Mouse (Mus musculus) myocyte (in vitro differentiated cells): ENCODE results near the gene Sipa1. TPM values are rescaled to one million over a fixed set of nuclear protein-coding genes. Genes with fewer than 3 reads are reported as not detected.

Experiments
- H3K27me3 ChIP-seq: one replicate; pipeline ENCODE4 v1.6.1; 2011; ENCODE audit not compliant: control insufficient read depth, insufficient read depth, insufficient read length
- H3K36me3 ChIP-seq: one replicate; pipeline ENCODE4 v1.6.1; 2011; ENCODE audit not compliant: control insufficient read depth, insufficient read depth
- H3K4me2 ChIP-seq: one replicate; pipeline ENCODE4 v1.6.1; 2011; ENCODE audit warnings: low read depth, control low read depth
- H3K4me3 ChIP-seq: one replicate; pipeline ENCODE4 v1.5.1; 2011; ENCODE audit warnings: mild to moderate bottlenecking, control low read depth, moderate library complexity
- H3K79me2 ChIP-seq: one replicate; pipeline ENCODE4 v1.6.1; 2011; ENCODE audit not compliant: control insufficient read depth, insufficient read depth
- H3ac ChIP-seq: one replicate; pipeline ENCODE4 v1.6.1; 2011; ENCODE audit not compliant: control insufficient read depth, insufficient read length
- CEBPB ChIP-seq: IDR thresholded peaks from 2 replicates; pipeline ENCODE4 v1.6.1; 2011; ENCODE audit warnings: mild to moderate bottlenecking, moderate library complexity; ENCODE audit not compliant: poor library complexity, insufficient read depth, severe bottlenecking
- E2F4 ChIP-seq: IDR thresholded peaks from one replicate; pipeline ENCODE4 v1.6.1; 2011; ENCODE audit warnings: mild to moderate bottlenecking, control low read depth, moderate library complexity; ENCODE audit not compliant: insufficient read depth
- MAX ChIP-seq: IDR thresholded peaks from one replicate; pipeline ENCODE4 v1.6.1; 2011; ENCODE audit warnings: low read depth, mild to moderate bottlenecking, control low read depth
- MYOD1 ChIP-seq, 3 experiments: IDR thresholded peaks; one replicate each; pipeline ENCODE4 v1.6.1; 2011; ENCODE audit warnings: control low read depth in 2 of 3, low read depth in 2 of 3, mild to moderate bottlenecking in 2 of 3, moderate library complexity in 1 of 3; ENCODE audit not compliant: insufficient read length in 2 of 3, control insufficient read depth in 1 of 3
- MYOG ChIP-seq, 3 experiments: IDR thresholded peaks; one replicate each; pipeline ENCODE4 v1.6.1; 2011; ENCODE audit warnings: control low read depth in 2 of 3, low read depth in 2 of 3, mild to moderate bottlenecking in 2 of 3; ENCODE audit not compliant: insufficient read length in 2 of 3, control insufficient read depth in 1 of 3, insufficient read depth in 1 of 3
- POLR2A ChIP-seq: IDR thresholded peaks from one replicate; pipeline ENCODE4 v1.6.1; 2011; ENCODE audit warnings: low read depth, mild to moderate bottlenecking, control low read depth, moderate library complexity; ENCODE audit not compliant: insufficient read length
- POLR2AphosphoS2 ChIP-seq: IDR thresholded peaks from one replicate; pipeline ENCODE4 v1.6.1; 2011; ENCODE audit warnings: low read depth, control low read depth; ENCODE audit not compliant: insufficient read length
- REST ChIP-seq: IDR thresholded peaks from one replicate; pipeline ENCODE4 v1.6.1; 2011; ENCODE audit warnings: mild to moderate bottlenecking, control low read depth, moderate library complexity; ENCODE audit not compliant: insufficient read depth, insufficient read length
- SRF ChIP-seq: IDR thresholded peaks from one replicate; pipeline ENCODE4 v1.6.1; 2011; ENCODE audit warnings: low read depth; ENCODE audit not compliant: control insufficient read depth, insufficient read length
- TCF12 ChIP-seq: IDR thresholded peaks from one replicate; pipeline ENCODE4 v1.6.1; 2011; ENCODE audit warnings: mild to moderate bottlenecking, control low read depth; ENCODE audit not compliant: poor library complexity, insufficient read depth, severe bottlenecking
- TCF3 ChIP-seq: IDR thresholded peaks from one replicate; pipeline ENCODE4 v1.6.1; 2011; ENCODE audit warnings: low read depth, control low read depth; ENCODE audit not compliant: insufficient read length
- USF1 ChIP-seq: IDR thresholded peaks from one replicate; pipeline ENCODE4 v1.6.1; 2011; ENCODE audit warnings: low read depth, mild to moderate bottlenecking, control low read depth, moderate library complexity
- polyA plus RNA-seq: library from polyadenylated mRNA; unstranded; fragments of >200 nt; fragmentation: generic; extraction: Trizol; gene quantifications from one replicate; pipeline ENCODE4 v1.2.1, GENCODE M21; 2012; ENCODE audit warnings: missing spikeins

The Sipa1 gene
- polyA plus RNA-seq, 1 experiment = 14.4 TPM

- Histone ChIP-seq H3K4me2 (peak overlapping the region; percentile 46), H3K4me3 (no peak overlapping the region), H3ac (no peak overlapping the region), H3K27me3 (no peaks in the 10 kb centered on the region), H3K79me2 (no peaks in the 10 kb centered on the region), H3K36me3 (no peaks in the 10 kb centered on the region)
- no peak for TF ChIP-seq CEBPB
- TF ChIP-seq E2F4 = no peak
- TF ChIP-seq MYOD1 (IDR thresholded peaks at IDR 0.05; ENCODE audit: control insufficient read depth in 1 of 3, insufficient read length in 2 of 3, low read depth in 2 of 3) = peak in 2 of 3 experiments; percentile 84
- peak; percentile 11 for TF ChIP-seq TCF12
- TF ChIP-seq MYOG (IDR thresholded peaks at IDR 0.05; ENCODE audit: control insufficient read depth in 1 of 3, insufficient read depth in 1 of 3, insufficient read length in 2 of 3, low read depth in 2 of 3) = peak; percentile 33 to 80 (median 64)
- TF ChIP-seq TCF3 = no peak
- TF ChIP-seq USF1 = no peak
- TF ChIP-seq POLR2AphosphoS2 = no peak
- no peak for TF ChIP-seq SRF
Observed at GRCm38 (mm10) chr19:5632120-5632519, 31.4 kb downstream of the Sipa1 start.

DNA sequence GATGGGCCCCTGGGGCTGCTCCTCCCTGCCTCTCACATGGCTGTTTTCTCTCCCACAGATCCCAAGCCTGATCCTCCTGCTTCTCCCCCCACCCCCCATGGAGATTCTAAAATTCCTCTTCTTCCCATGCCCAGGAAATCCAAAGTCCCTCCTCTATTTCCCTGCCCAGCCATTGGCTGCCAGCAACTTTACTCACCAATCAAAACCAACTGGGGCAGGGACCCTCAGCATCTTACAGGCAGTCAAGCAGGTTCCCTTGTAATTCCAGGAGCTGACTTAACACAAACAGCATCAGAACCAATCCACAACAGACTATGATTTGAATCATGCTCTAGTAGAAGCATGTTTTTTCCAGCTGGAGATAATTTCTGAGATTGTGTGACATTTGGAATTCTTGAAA lies 33.6 kb downstream of the Sipa1 start:
- TF ChIP-seq CEBPB (no peak), MYOD1 (IDR thresholded peaks at IDR 0.05; ENCODE audit: control insufficient read depth in 1 of 3, insufficient read length in 2 of 3, low read depth in 2 of 3) (no peak), USF1 (no peak), TCF3 (no peak), E2F4 (no peak), TCF12 (no peak)
- Histone ChIP-seq H3K27me3 (no peaks in the 10 kb centered on the region), H3K4me3 (no peak overlapping the region)

GRCm38 (mm10) chr19:5625311-5625710 lies 38.2 kb downstream of the Sipa1 start:
- Histone ChIP-seq H3K4me2 (no peak overlapping the region), H3K27me3 (no peaks in the 10 kb centered on the region)
- no peak for TF ChIP-seq SRF
- no peak for TF ChIP-seq CEBPB
- TF ChIP-seq E2F4 = no peak
- TF ChIP-seq TCF12 = no peak
- TF ChIP-seq TCF3 = no peak
- TF ChIP-seq POLR2A = no peak
- TF ChIP-seq USF1 = no peak
- no peak for TF ChIP-seq MYOG (IDR thresholded peaks at IDR 0.05; ENCODE audit: control insufficient read depth in 1 of 3, insufficient read depth in 1 of 3, insufficient read length in 2 of 3, low read depth in 2 of 3)
- TF ChIP-seq REST = no peak
- TF ChIP-seq MAX = no peak
- TF ChIP-seq POLR2AphosphoS2 = no peak
- TF ChIP-seq MYOD1 (IDR thresholded peaks at IDR 0.05; ENCODE audit: control insufficient read depth in 1 of 3, insufficient read length in 2 of 3, low read depth in 2 of 3) = no peak

More for the DNA sequence above, 33.6 kb downstream of the Sipa1 start:
- Histone ChIP-seq H3K4me2 (no peak overlapping the region), H3K36me3 (no peaks in the 10 kb centered on the region), H3ac (no peak overlapping the region), H3K79me2 (no peaks in the 10 kb centered on the region)

DNA sequence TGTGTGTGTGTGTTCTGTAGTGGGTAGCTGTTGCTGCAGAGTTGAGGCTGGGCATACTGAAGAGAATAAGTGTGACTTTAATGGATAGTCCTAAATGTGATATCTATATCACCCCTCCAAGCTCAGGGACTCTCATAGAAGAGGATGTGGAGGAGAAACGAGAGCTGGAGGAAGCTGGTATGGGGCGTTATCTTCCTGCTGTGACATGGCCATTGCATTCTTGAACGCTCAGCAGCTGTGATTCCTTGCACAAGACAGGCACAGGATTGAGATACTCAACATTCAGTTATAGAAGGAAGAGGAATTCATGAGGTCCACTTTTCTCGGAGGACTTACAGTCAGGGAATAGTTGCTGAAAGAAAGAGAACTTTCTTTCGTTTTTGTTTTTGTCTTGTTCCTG lies 41.6 kb downstream of the Sipa1 start:
- Histone ChIP-seq H3K27me3 (no peaks in the 10 kb centered on the region), H3ac (no peak overlapping the region), H3K36me3 (no peaks in the 10 kb centered on the region), H3K4me3 (no peak overlapping the region), H3K79me2 (no peaks in the 10 kb centered on the region), H3K4me2 (no peak overlapping the region)
- TF ChIP-seq TCF3 (no peak), E2F4 (no peak), USF1 (no peak), MYOG (IDR thresholded peaks at IDR 0.05; ENCODE audit: control insufficient read depth in 1 of 3, insufficient read depth in 1 of 3, insufficient read length in 2 of 3, low read depth in 2 of 3) (no peak)

More at GRCm38 (mm10) chr19:5625311-5625710, 38.2 kb downstream of the Sipa1 start:
- Histone ChIP-seq H3K79me2 (no peaks in the 10 kb centered on the region), H3K36me3 (no peaks in the 10 kb centered on the region), H3ac (no peak overlapping the region), H3K4me3 (no peak overlapping the region)

DNA sequence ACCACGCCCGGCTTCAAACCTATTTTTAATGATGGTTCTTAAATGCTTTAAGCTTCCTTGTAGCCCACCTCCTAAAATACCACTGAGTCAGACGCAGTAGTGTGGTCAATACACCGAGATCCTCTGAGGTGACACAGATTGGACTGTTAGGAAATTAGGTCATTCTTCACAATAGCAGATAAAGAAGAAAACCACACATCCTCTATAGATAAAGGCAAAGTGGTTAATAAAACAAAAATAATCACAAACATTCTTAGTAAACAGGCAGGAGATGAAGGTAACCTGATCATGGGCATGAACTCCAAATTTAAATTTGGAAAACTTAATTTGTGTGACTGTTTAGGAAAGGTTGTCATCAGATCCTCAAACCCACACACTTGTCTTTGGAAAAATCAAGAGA lies 43.5 kb downstream of the Sipa1 start:
- H3K4me3 ChIP-seq = no peak overlapping the region
- no peak for TF ChIP-seq REST
- no peak for TF ChIP-seq MYOG (IDR thresholded peaks at IDR 0.05; ENCODE audit: control insufficient read depth in 1 of 3, insufficient read depth in 1 of 3, insufficient read length in 2 of 3, low read depth in 2 of 3)
- TF ChIP-seq USF1 = no peak
- TF ChIP-seq MAX = no peak
- no peak for TF ChIP-seq MYOD1 (IDR thresholded peaks at IDR 0.05; ENCODE audit: control insufficient read depth in 1 of 3, insufficient read length in 2 of 3, low read depth in 2 of 3)
- no peak for TF ChIP-seq TCF3
- no peak for TF ChIP-seq E2F4
- TF ChIP-seq TCF12 = no peak
- no peak for TF ChIP-seq CEBPB
- no peak for TF ChIP-seq POLR2AphosphoS2
- TF ChIP-seq SRF = no peak
- TF ChIP-seq POLR2A = no peak
- H3K79me2 ChIP-seq = no peaks in the 10 kb centered on the region

More for the DNA sequence above, 43.5 kb downstream of the Sipa1 start:
- no peaks in the 10 kb centered on the region for H3K36me3 ChIP-seq
- no peak overlapping the region for H3K4me2 ChIP-seq
- H3ac ChIP-seq = no peak overlapping the region
- no peaks in the 10 kb centered on the region for H3K27me3 ChIP-seq
